Mouse (Mus musculus): Measurements from ENCODE around the gene Padi2. TPM values are rescaled to one million over a fixed set of nuclear protein-coding genes. Genes with fewer than 3 reads are reported as not detected.
A peak's percentile ranks its signal among the peaks of the same experiment; 100 is the strongest.

The Padi2 gene
- polyA plus RNA-seq, 1 experiment from 2014 or later = 1.4 TPM

- no peak for ATAC-seq (replicated peaks)
- 3% methylated on average over 17 of the region's 17 CpGs for WGBS
- H3K4me3 ChIP-seq = peak overlapping the region; percentile 45
- H3K9ac ChIP-seq = peak overlapping the region; percentile 54
- no peaks in the 10 kb centered on the region for H3K9me3 ChIP-seq
- H3K36me3 ChIP-seq (replicated peaks) = no peaks in the 10 kb centered on the region
- peak overlapping the region; percentile 85 for H3K4me2 ChIP-seq
- peak overlapping the region; percentile 78 for H3K27ac ChIP-seq
- no peaks in the 10 kb centered on the region for H3K27me3 ChIP-seq (replicated peaks)
- peaks cover 22% of the 10 kb centered on the region for H3K4me1 ChIP-seq
These were observed 51.1 kb downstream of the Padi2 start for GRCm38 (mm10) chr4:140957131-140957702.

GRCm38 (mm10) chr4:140957725-140958124 is 51.6 kb downstream of the Padi2 start:
- H3K36me3 ChIP-seq (replicated peaks) = no peaks in the 10 kb centered on the region
- H3K27me3 ChIP-seq (replicated peaks) = no peaks in the 10 kb centered on the region
- peaks cover 27% of the 10 kb centered on the region for H3K4me1 ChIP-seq
- H3K4me3 ChIP-seq = peak overlapping the region; percentile 45
- peak overlapping the region; percentile 54 for H3K9ac ChIP-seq
- under 1% methylated on average over 13 of the region's 13 CpGs for WGBS
- no peaks in the 10 kb centered on the region for H3K9me3 ChIP-seq
- H3K27ac ChIP-seq = peak overlapping the region; percentile 78
- ATAC-seq (replicated peaks) = peak; percentile 16
- H3K4me2 ChIP-seq = peak overlapping the region; percentile 85

GRCm38 (mm10) chr4:140958319-140958718 is 52.2 kb downstream of the Padi2 start:
- no peaks in the 10 kb centered on the region for H3K36me3 ChIP-seq (replicated peaks)
- H3K4me3 ChIP-seq = no peak overlapping the region
- no peak overlapping the region for H3K27ac ChIP-seq
- no peaks in the 10 kb centered on the region for H3K27me3 ChIP-seq (replicated peaks)
- H3K4me2 ChIP-seq = no peak overlapping the region
- H3K9me3 ChIP-seq = no peaks in the 10 kb centered on the region
- ATAC-seq (replicated peaks) = no peak
- WGBS = 64% methylated on average over 6 of the region's 6 CpGs
- no peak overlapping the region for H3K9ac ChIP-seq
- peaks cover 33% of the 10 kb centered on the region for H3K4me1 ChIP-seq

GRCm38 (mm10) chr4:140959128-140959679 is 53.1 kb downstream of the Padi2 start:
- peaks cover 40% of the 10 kb centered on the region for H3K4me1 ChIP-seq
- ATAC-seq (replicated peaks) = no peak
- 85% methylated on average over 7 of the region's 7 CpGs for WGBS
- no peaks in the 10 kb centered on the region for H3K27me3 ChIP-seq (replicated peaks)
- no peak overlapping the region for H3K4me2 ChIP-seq
- H3K27ac ChIP-seq = no peak overlapping the region
- no peak overlapping the region for H3K9ac ChIP-seq
- no peaks in the 10 kb centered on the region for H3K36me3 ChIP-seq (replicated peaks)
- H3K4me3 ChIP-seq = no peak overlapping the region
- no peaks in the 10 kb centered on the region for H3K9me3 ChIP-seq

- Histone ChIP-seq H3K27ac (no peak overlapping the region), H3K4me1 (peaks cover 47% of the 10 kb centered on the region), H3K36me3 (replicated peaks) (no peaks in the 10 kb centered on the region), H3K4me2 (peak overlapping the region; percentile 79; the same call in 1 of the 2 replicates), H3K27me3 (replicated peaks) (no peaks in the 10 kb centered on the region), H3K4me3 (no peak overlapping the region), H3K9ac (no peak overlapping the region), H3K9me3 (no peaks in the 10 kb centered on the region)
- 84% methylated on average over 10 of the region's 10 CpGs for WGBS
- no peak for ATAC-seq (replicated peaks)
These were observed 53.8 kb downstream of the Padi2 start for GRCm38 (mm10) chr4:140959715-140960479.

GRCm38 (mm10) chr4:140960781-140961466 is 54.8 kb downstream of the Padi2 start, which contains the start of gene Sdhb:
Gene Sdhb (plus strand): TSS chr4:140961203.
- no peaks in the 10 kb centered on the region for H3K36me3 ChIP-seq (replicated peaks)
- peak within 1 kb of the TSS; percentile 91 for H3K27ac ChIP-seq
- WGBS = 2% methylated on average over 37 of the region's 37 CpGs
- peak within 1 kb of the TSS; percentile 79 for H3K4me2 ChIP-seq
- peak within 1 kb of the TSS; percentile 89 for H3K4me3 ChIP-seq
- peak; percentile 93 for ATAC-seq (replicated peaks)
- no peaks in the 10 kb centered on the region for H3K9me3 ChIP-seq
- H3K9ac ChIP-seq = peak within 1 kb of the TSS; percentile 93
- no peaks in the 10 kb centered on the region for H3K27me3 ChIP-seq (replicated peaks)
- H3K4me1 ChIP-seq = peaks cover 49% of the 10 kb centered on the region

- H3K4me1 ChIP-seq = peaks cover 48% of the 10 kb centered on the region
- no peaks in the 10 kb centered on the region for H3K27me3 ChIP-seq (replicated peaks)
- H3K27ac ChIP-seq = peak overlapping the region; percentile 91
- H3K9me3 ChIP-seq = no peaks in the 10 kb centered on the region
- H3K4me2 ChIP-seq = peak overlapping the region; percentile 79
- H3K36me3 ChIP-seq (replicated peaks) = no peaks in the 10 kb centered on the region
- H3K4me3 ChIP-seq = peak overlapping the region; percentile 89
- WGBS = 1% methylated on average over 38 of the region's 38 CpGs
- peak; percentile 11 for ATAC-seq (replicated peaks)
- peak overlapping the region; percentile 93 for H3K9ac ChIP-seq
These were observed 55.5 kb downstream of the Padi2 start for GRCm38 (mm10) chr4:140961467-140962206.

- H3K4me3 ChIP-seq = peak overlapping the region; percentile 89
- no peak for ATAC-seq (replicated peaks)
- peak overlapping the region; percentile 93 for H3K9ac ChIP-seq
- no peaks in the 10 kb centered on the region for H3K36me3 ChIP-seq (replicated peaks)
- H3K27ac ChIP-seq = peak overlapping the region; percentile 91; the same call in 1 of the 2 replicates
- H3K4me2 ChIP-seq = peak overlapping the region; percentile 79
- H3K27me3 ChIP-seq (replicated peaks) = no peaks in the 10 kb centered on the region
- 74% methylated on average over 8 of the region's 8 CpGs for WGBS
- no peaks in the 10 kb centered on the region for H3K9me3 ChIP-seq
- peaks cover 41% of the 10 kb centered on the region for H3K4me1 ChIP-seq
These were observed 56.2 kb downstream of the Padi2 start for GRCm38 (mm10) chr4:140962207-140962909.

- Histone ChIP-seq H3K9me3 (no peaks in the 10 kb centered on the region), H3K36me3 (replicated peaks) (0 out of 2 replicates have a peak, but pooled peaks cover 3% of the 10 kb centered on the region), H3K9ac (no peak overlapping the region; the same call in 1 of the 2 replicates), H3K27ac (no peak overlapping the region), H3K4me1 (peaks cover 37% of the 10 kb centered on the region), H3K4me2 (peak overlapping the region; percentile 79; the same call in 1 of the 2 replicates), H3K27me3 (replicated peaks) (no peaks in the 10 kb centered on the region), H3K4me3 (no peak overlapping the region; the same call in 1 of the 2 replicates)
- ATAC-seq (replicated peaks) = no peak
- WGBS = 49% methylated on average over 5 of the region's 5 CpGs
These were observed 56.8 kb downstream of the Padi2 start for GRCm38 (mm10) chr4:140962950-140963349.

GRCm38 (mm10) chr4:140963941-140964597 is 57.9 kb downstream of the Padi2 start:
- Histone ChIP-seq H3K27me3 (replicated peaks) (no peaks in the 10 kb centered on the region), H3K27ac (peak overlapping the region; percentile 33; the same call in 1 of the 2 replicates), H3K4me3 (no peak overlapping the region), H3K9ac (no peak overlapping the region), H3K36me3 (replicated peaks) (0 out of 2 replicates have a peak, but pooled peaks cover 3% of the 10 kb centered on the region), H3K4me2 (no peak overlapping the region), H3K9me3 (no peaks in the 10 kb centered on the region), H3K4me1 (peaks cover 37% of the 10 kb centered on the region)
- no peak for ATAC-seq (replicated peaks)
- 85% methylated on average over 9 of the region's 9 CpGs for WGBS

All from midbrain, embryonic 15.5 days (tissue).